Mouse (Mus musculus): ENCODE measurements around the gene Fam171b. TPM values are rescaled to one million over a fixed set of nuclear protein-coding genes. Genes with fewer than 3 reads are reported as not detected.
A peak's percentile ranks its signal among the peaks of the same experiment; 100 is the strongest.

Fam171b gene
- polyA plus RNA-seq (2012; rRNA removed) = 123 and 131 TPM in 2 replicates

DNA sequence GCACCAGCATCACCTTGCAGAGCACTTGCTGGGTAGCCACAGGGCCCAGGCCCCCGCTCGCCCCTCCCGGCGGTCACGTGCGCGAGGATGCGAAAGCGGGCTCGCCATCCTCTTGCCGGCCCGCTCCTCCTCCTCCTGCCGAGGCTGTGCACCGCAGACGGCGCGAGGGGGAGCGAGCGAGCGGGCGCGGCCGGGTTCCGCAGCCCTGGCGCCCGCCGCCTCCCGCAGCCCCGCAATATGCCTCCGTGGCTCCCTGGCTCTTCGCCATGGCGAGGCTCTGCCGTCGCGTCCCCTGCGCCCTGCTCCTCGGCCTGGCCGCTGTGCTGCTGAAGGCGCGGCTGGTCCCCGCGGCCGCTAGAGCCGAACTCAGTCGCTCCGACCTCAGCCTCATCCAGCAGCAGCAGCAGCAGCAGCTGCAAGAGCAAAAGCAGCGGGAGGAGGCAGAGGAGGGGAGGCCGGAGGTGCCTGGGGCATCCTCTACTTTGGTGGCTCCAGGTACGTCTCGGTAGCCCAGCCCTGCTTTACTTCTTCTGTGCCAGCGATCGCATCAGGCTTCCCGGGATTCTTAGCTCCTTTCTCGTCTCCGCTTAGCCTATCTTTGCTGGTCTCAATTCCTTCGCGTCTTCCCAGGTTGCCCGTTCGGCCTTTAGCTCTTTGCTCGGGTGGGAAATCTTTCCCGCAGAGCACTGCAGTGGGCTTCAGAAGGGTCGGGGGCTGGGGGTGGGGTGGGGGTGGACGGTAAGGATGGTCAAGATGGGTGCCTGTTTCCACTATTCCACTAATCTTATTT, at the start of gene Fam171b:
Gene Fam171b (plus strand): TSS at position 154 of the 790 bp plus-strand sequence.
- TF ChIP-seq CTCF (IDR thresholded peaks at IDR 0.05; ENCODE audit: extremely low read depth, insufficient read depth, low read length) = no peak
- TF ChIP-seq POLR2A (IDR thresholded peaks at IDR 0.05; ENCODE audit: extremely low read depth, insufficient read depth, low read length) = no peak; the same call in 1 of the 2 replicates
- Histone ChIP-seq H3K27ac (ENCODE audit: insufficient read depth, low read length) (peak within 1 kb of the TSS; percentile 100), H3K4me3 (ENCODE audit: insufficient read depth, low read length) (peak within 1 kb of the TSS; percentile 98), H3K4me1 (ENCODE audit: control insufficient read depth, insufficient read depth, low read length) (peaks cover 10% of the 10 kb centered on the region)

- H3K27ac ChIP-seq (ENCODE audit: insufficient read depth, low read length) = no peak overlapping the region
- TF ChIP-seq POLR2A (IDR thresholded peaks at IDR 0.05; ENCODE audit: extremely low read depth, insufficient read depth, low read length) = no peak
- no peak for TF ChIP-seq CTCF (IDR thresholded peaks at IDR 0.05; ENCODE audit: extremely low read depth, insufficient read depth, low read length)
- H3K4me3 ChIP-seq (ENCODE audit: insufficient read depth, low read length) = no peak overlapping the region
- H3K4me1 ChIP-seq (ENCODE audit: control insufficient read depth, insufficient read depth, low read length) = peaks cover 2% of the 10 kb centered on the region
Observed at GRCm38 (mm10) chr2:83766058-83766457, 46.4 kb upstream of the Fam171b start.

DNA sequence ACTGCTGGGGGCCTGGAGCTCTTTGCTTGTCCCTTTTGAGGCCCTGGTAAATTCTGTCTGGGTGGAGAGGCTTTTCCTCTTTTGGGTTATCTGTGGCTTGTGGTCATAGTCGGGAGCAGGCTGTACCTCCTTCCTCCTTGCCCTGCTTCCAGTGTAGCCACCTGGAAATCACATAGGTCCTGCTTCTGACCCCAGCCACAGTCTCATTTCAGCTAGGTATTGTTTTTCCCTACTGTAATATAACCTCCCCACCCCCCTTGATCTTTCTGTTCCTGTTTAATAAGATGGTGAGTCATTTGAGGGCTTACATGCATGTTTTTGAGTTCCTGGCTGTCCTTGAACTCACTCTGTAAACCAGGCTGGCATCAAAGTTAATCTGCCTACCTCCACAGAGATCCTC, 45.6 kb upstream of the Fam171b start:
- Histone ChIP-seq H3K27ac (ENCODE audit: insufficient read depth, low read length) (no peak overlapping the region), H3K4me3 (ENCODE audit: insufficient read depth, low read length) (no peak overlapping the region), H3K4me1 (ENCODE audit: control insufficient read depth, insufficient read depth, low read length) (peaks cover 2% of the 10 kb centered on the region)
- TF ChIP-seq CTCF (IDR thresholded peaks at IDR 0.05; ENCODE audit: extremely low read depth, insufficient read depth, low read length) = no peak

DNA sequence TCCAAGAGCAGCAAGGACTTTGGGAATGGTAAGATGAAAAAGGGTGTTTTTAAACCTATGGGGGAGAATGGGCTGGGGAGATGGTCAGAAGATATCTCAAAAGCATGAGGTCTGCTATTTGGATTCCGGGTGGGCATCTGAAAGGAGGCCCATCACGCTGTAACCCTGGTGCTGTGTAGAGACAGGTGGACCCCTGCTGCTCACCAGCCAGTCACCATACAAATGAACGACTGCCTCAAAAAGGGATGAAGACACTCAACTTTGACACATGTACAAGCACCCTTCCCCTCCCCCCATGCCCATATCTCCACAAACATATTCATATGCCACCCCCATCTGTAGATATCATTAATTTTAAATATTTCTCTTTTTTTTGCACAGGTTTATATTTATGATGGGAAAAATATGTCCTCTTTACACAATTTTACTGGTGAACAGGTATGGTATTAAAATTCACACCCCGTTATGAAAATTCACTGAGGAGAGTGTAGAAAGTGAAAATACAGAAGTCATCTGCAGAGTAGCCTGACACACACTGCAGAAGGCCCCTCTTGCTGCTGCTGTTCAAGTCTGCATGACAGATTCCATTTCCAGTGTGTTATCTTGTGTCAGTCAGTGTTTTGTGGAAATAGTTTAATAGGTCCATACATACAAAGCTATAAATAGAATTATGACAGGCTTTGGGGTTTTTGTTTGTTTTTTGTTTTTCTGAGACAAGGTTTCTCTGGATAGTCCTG, 44.0 kb upstream of the Fam171b start:
- Histone ChIP-seq H3K4me3 (ENCODE audit: insufficient read depth, low read length) (no peak overlapping the region), H3K27ac (ENCODE audit: insufficient read depth, low read length) (no peak overlapping the region), H3K4me1 (ENCODE audit: control insufficient read depth, insufficient read depth, low read length) (peaks cover 2% of the 10 kb centered on the region)
- TF ChIP-seq CTCF (IDR thresholded peaks at IDR 0.05; ENCODE audit: extremely low read depth, insufficient read depth, low read length) = no peak
- no peak for TF ChIP-seq POLR2A (IDR thresholded peaks at IDR 0.05; ENCODE audit: extremely low read depth, insufficient read depth, low read length)

DNA sequence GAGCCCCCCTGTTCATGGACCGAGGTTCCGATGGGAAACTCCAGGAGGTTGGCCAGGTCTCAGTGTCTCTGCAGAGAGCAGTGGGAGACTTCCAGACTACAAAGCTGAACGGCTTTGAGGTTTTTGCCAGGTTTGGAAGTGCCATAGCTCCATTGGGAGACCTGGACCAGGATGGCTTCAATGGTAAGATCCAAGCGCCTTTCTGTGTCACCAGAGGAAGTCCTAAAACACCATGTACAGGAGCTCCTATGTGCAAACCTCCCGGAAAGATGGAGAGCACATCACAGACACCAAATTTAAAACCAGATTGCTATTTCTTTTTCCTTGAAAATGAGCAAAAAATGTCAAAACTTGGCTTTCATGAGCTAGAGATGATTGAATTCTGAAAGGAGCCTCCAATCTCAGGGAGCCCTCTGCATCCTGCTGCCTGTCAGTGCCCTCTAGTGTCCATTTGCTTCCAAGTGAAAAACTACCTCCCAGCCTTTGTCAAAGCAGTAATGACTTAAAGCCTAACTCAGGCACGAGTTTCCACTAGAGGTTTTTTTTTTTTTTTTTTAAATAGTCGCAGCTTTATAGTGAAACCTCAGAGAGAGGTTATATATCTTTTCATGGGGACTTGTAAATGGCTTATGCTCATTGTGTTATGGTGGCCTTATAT, 41.2 kb upstream of the Fam171b start:
- H3K27ac ChIP-seq (ENCODE audit: insufficient read depth, low read length) = no peak overlapping the region
- TF ChIP-seq CTCF (IDR thresholded peaks at IDR 0.05; ENCODE audit: extremely low read depth, insufficient read depth, low read length) (peak; percentile 90), POLR2A (IDR thresholded peaks at IDR 0.05; ENCODE audit: extremely low read depth, insufficient read depth, low read length) (no peak)
- H3K4me1 ChIP-seq (ENCODE audit: control insufficient read depth, insufficient read depth, low read length) = no peaks in the 10 kb centered on the region
- H3K4me3 ChIP-seq (ENCODE audit: insufficient read depth, low read length) = no peak overlapping the region

- no peak overlapping the region for H3K4me3 ChIP-seq (ENCODE audit: insufficient read depth, low read length)
- H3K27ac ChIP-seq (ENCODE audit: insufficient read depth, low read length) = no peak overlapping the region
Observed at GRCm38 (mm10) chr2:83791330-83792073, 20.9 kb upstream of the Fam171b start.

GRCm38 (mm10) chr2:83792102-83792501, 20.3 kb upstream of the Fam171b start:
- Histone ChIP-seq H3K4me3 (ENCODE audit: insufficient read depth, low read length) (no peak overlapping the region), H3K27ac (ENCODE audit: insufficient read depth, low read length) (no peak overlapping the region), H3K4me1 (ENCODE audit: control insufficient read depth, insufficient read depth, low read length) (no peaks in the 10 kb centered on the region)
- TF ChIP-seq CTCF (IDR thresholded peaks at IDR 0.05; ENCODE audit: extremely low read depth, insufficient read depth, low read length) (no peak), POLR2A (IDR thresholded peaks at IDR 0.05; ENCODE audit: extremely low read depth, insufficient read depth, low read length) (no peak)

More at GRCm38 (mm10) chr2:83791330-83792073, 20.9 kb upstream of the Fam171b start:
- no peaks in the 10 kb centered on the region for H3K4me1 ChIP-seq (ENCODE audit: control insufficient read depth, insufficient read depth, low read length)
- no peak for TF ChIP-seq POLR2A (IDR thresholded peaks at IDR 0.05; ENCODE audit: extremely low read depth, insufficient read depth, low read length)
- TF ChIP-seq CTCF (IDR thresholded peaks at IDR 0.05; ENCODE audit: extremely low read depth, insufficient read depth, low read length) = no peak

- TF ChIP-seq POLR2A (IDR thresholded peaks at IDR 0.05; ENCODE audit: extremely low read depth, insufficient read depth, low read length) (no peak), CTCF (IDR thresholded peaks at IDR 0.05; ENCODE audit: extremely low read depth, insufficient read depth, low read length) (no peak)
- no peak overlapping the region for H3K27ac ChIP-seq (ENCODE audit: insufficient read depth, low read length)
Observed at GRCm38 (mm10) chr2:83795766-83796165, 16.7 kb upstream of the Fam171b start.

More at GRCm38 (mm10) chr2:83795766-83796165, 16.7 kb upstream of the Fam171b start:
- Histone ChIP-seq H3K4me1 (ENCODE audit: control insufficient read depth, insufficient read depth, low read length) (no peaks in the 10 kb centered on the region), H3K4me3 (ENCODE audit: insufficient read depth, low read length) (no peak overlapping the region)
